9 mouse cellular contexts compared by ENCODE assay signal in genomic region chr15:98799396-98799795, GRCm38 (mm10). TPM values are rescaled to one million over a fixed set of nuclear protein-coding genes. Genes with fewer than 3 reads are reported as not detected.
DNase-seq lines count a peak whose midpoint lies in the region; ATAC-seq and TF ChIP-seq lines count a peak whose summit lies in the region.
"Had no signal": no experiment of that assay in that cellular context is flagged by ENCODE, and none has a peak within 500 bp of the region (broad histone marks: within the 10 kb centered on the region; RNA-seq: fewer than 3 reads in every experiment).

No protein-coding gene starts in this region.

- H3K36me3 ChIP-seq in forebrain, embryonic 14.5 days (ENCODE audit: control insufficient read depth, insufficient read depth, low read length), result no peaks in the 10 kb centered on the region
- no peaks in the 10 kb centered on the region for H3K36me3 ChIP-seq in forebrain, embryonic 15.5 days
- no peaks in the 10 kb centered on the region for H3K36me3 ChIP-seq in G1E (replicated peaks)
- H3K36me3 ChIP-seq in small intestine, adult 2 months (ENCODE audit: control insufficient read depth, insufficient read depth, low read length), result no peaks in the 10 kb centered on the region
- H3K36me3 ChIP-seq: limb, embryonic 13.5 days had no signal

- peak; percentile 75 for TF ChIP-seq CTCF in G1E (IDR thresholded peaks at IDR 0.05; ENCODE audit: low read depth, low read length)
- peak; percentile 94; the same call in 1 of the 2 replicates for TF ChIP-seq CTCF in small intestine, adult 2 months (IDR thresholded peaks at IDR 0.05; ENCODE audit: extremely low read depth, insufficient read length, insufficient replicate concordance, low read depth, low read length)

- WGBS in forebrain, embryonic 14.5 days, result 13% methylated on average over 12 of the region's 12 CpGs
- WGBS in forebrain, embryonic 15.5 days, result 13% methylated on average over 12 of the region's 12 CpGs
- WGBS in small intestine, adult 2 months, result 13% methylated on average over 12 of the region's 12 CpGs

- H3K27ac ChIP-seq in forebrain, embryonic 14.5 days (ENCODE audit: low read depth, low read length), result no peak overlapping the region
- H3K27ac ChIP-seq in forebrain, embryonic 15.5 days (replicated peaks), result no peak overlapping the region
- H3K27ac ChIP-seq in small intestine, adult 2 months (ENCODE audit: insufficient read depth, low read depth, low read length), result no peak overlapping the region
- H3K27ac ChIP-seq: limb, embryonic 13.5 days had no signal

- H3K4me3 ChIP-seq in forebrain, embryonic 14.5 days (ENCODE audit: low read depth, low read length), result no peak overlapping the region
- no peak overlapping the region for H3K4me3 ChIP-seq in forebrain, embryonic 15.5 days
- no peak overlapping the region for H3K4me3 ChIP-seq in G1E (ENCODE audit: low read depth, low read length)
- no peak overlapping the region for H3K4me3 ChIP-seq in small intestine, adult 2 months (ENCODE audit: low read depth, low read length)
- H3K4me3 ChIP-seq: limb, embryonic 13.5 days had no signal

- H3K9ac ChIP-seq in forebrain, embryonic 14.5 days (ENCODE audit: low read length), result no peak overlapping the region
- H3K9ac ChIP-seq in forebrain, embryonic 15.5 days (replicated peaks), result no peak overlapping the region
- H3K9ac ChIP-seq: limb, embryonic 13.5 days had no signal

- H3K4me2 ChIP-seq in forebrain, embryonic 14.5 days (ENCODE audit: low read length), result no peak overlapping the region
- H3K4me2 ChIP-seq in forebrain, embryonic 15.5 days (replicated peaks), result no peak overlapping the region
- H3K4me2 ChIP-seq: limb, embryonic 13.5 days had no signal

- no peak for TF ChIP-seq POLR2A in small intestine, adult 2 months (IDR thresholded peaks at IDR 0.05; ENCODE audit: low read depth, low read length)

- H3K9me3 ChIP-seq in forebrain, embryonic 14.5 days (replicated peaks; ENCODE audit: control insufficient read depth, low read length), result no peaks in the 10 kb centered on the region
- H3K9me3 ChIP-seq in forebrain, embryonic 15.5 days, result no peaks in the 10 kb centered on the region
- no peaks in the 10 kb centered on the region for H3K9me3 ChIP-seq in G1E (replicated peaks)
- H3K9me3 ChIP-seq: limb, embryonic 13.5 days had no signal

- peaks cover 86% of the 10 kb centered on the region for H3K27me3 ChIP-seq in forebrain, embryonic 14.5 days (replicated peaks; ENCODE audit: control insufficient read depth, insufficient read depth, low read length)
- peaks cover 94% of the 10 kb centered on the region for H3K27me3 ChIP-seq in forebrain, embryonic 15.5 days
- peaks cover 86% of the 10 kb centered on the region for H3K27me3 ChIP-seq in G1E (ENCODE audit: insufficient read depth, low read length)
- peaks cover 24% of the 10 kb centered on the region for H3K27me3 ChIP-seq in small intestine, adult 2 months (ENCODE audit: control insufficient read depth, insufficient read depth, low read length)

- no peak for ATAC-seq in forebrain, embryonic 14.5 days
- ATAC-seq in forebrain, embryonic 15.5 days (replicated peaks), result no peak
- ATAC-seq in G1E (ENCODE audit: extremely low read depth, insufficient number of reproducible peaks, low FRiP score, poor library complexity, severe bottlenecking), result no peak

- peak; percentile 80 for DNase-seq in forebrain, embryonic 14.5 days (ENCODE audit: low spot score)
- DNase-seq in G1E (ENCODE audit: low spot score), result peak; percentile 70
- peak; percentile 56 for DNase-seq in cerebellum, adult 11-12 months
- peak; percentile 90 for DNase-seq in gastrocnemius, postnatal 10 days
- peak; percentile 69 for DNase-seq in layer of hippocampus, adult 9-10 months (ENCODE audit: low spot score)
- peak; percentile 90 for DNase-seq in lung, postnatal 36 days

- H3K4me1 ChIP-seq in forebrain, embryonic 14.5 days (ENCODE audit: control insufficient read depth, insufficient read depth, low read length), result peaks cover 15% of the 10 kb centered on the region
- peaks cover 19% of the 10 kb centered on the region for H3K4me1 ChIP-seq in forebrain, embryonic 15.5 days
- peaks cover 8% of the 10 kb centered on the region for H3K4me1 ChIP-seq in G1E (ENCODE audit: insufficient read depth, low read depth, low read length)
- H3K4me1 ChIP-seq in small intestine, adult 2 months (ENCODE audit: control insufficient read depth, insufficient read depth, insufficient read length, low read length), result peaks cover 10% of the 10 kb centered on the region

RNA-seq across cellular contexts. Expression of gene Wnt1, which starts 9.7 kb away (rescaled TPM):
- 0.56 TPM in 1 of 2 replicates, not detected in the other for polyA plus RNA-seq in forebrain, embryonic 14.5 days (2014; fragmentation: Nextera tagmentation; extraction: Ambion mirVana)
- polyA plus RNA-seq in forebrain, embryonic 15.5 days (2015; fragmentation: Nextera tagmentation; extraction: Ambion mirVana), result 0.19 and 0.25 TPM in 2 replicates
- not detected in 2 replicates for total RNA-seq in G1E (2014; fragmentation: Nextera tagmentation)
- total RNA-seq in G1E (2017), result not detected in 2 replicates
- polyA plus RNA-seq in G1E (2012), result not detected in 2 replicates
- total RNA-seq in gastrocnemius, postnatal 10 days (2021), result not detected
- polyA plus RNA-seq in small intestine, adult 2 months (2012; rRNA removed), result 0.06 TPM in 1 of 2 replicates, not detected in the other
- polyA plus RNA-seq: limb, embryonic 13.5 days had no signal

RNA-seq across cellular contexts. Expression of gene Ddn, which starts 9.9 kb away (rescaled TPM):
- polyA plus RNA-seq in forebrain, embryonic 14.5 days (2014; fragmentation: Nextera tagmentation; extraction: Ambion mirVana), result 0.33 and 0.57 TPM in 2 replicates
- 0.46 and 0.47 TPM in 2 replicates for polyA plus RNA-seq in forebrain, embryonic 15.5 days (2015; fragmentation: Nextera tagmentation; extraction: Ambion mirVana)
- total RNA-seq in G1E (2014; fragmentation: Nextera tagmentation) (not detected in 2 replicates), G1E (2017) (0.17 and 0.22 TPM in 2 replicates)
- 0.07 and 0.08 TPM in 2 replicates for polyA plus RNA-seq in G1E (2012)
- total RNA-seq in gastrocnemius, postnatal 10 days (2021), result 1 to 10 TPM; 2.2 to 2.7 TPM
- polyA plus RNA-seq in small intestine, adult 2 months (2012; rRNA removed), result not detected in 2 replicates

RNA-seq across cellular contexts. Expression of gene Wnt10b, which starts 21.4 kb away (rescaled TPM):
- not detected in 2 replicates for polyA plus RNA-seq in forebrain, embryonic 14.5 days (2014; fragmentation: Nextera tagmentation; extraction: Ambion mirVana)
- polyA plus RNA-seq in forebrain, embryonic 15.5 days (2015; fragmentation: Nextera tagmentation; extraction: Ambion mirVana), result not detected in 2 replicates
- not detected in 2 replicates for total RNA-seq in G1E (2014; fragmentation: Nextera tagmentation)
- 0.27 TPM in 1 of 2 replicates, not detected in the other for total RNA-seq in G1E (2017)
- 0.05 and 0.09 TPM in 2 replicates for polyA plus RNA-seq in G1E (2012)
- total RNA-seq in gastrocnemius, postnatal 10 days (2021), result 1 to 10 TPM; 1.3 to 1.5 TPM
- polyA plus RNA-seq in small intestine, adult 2 months (2012; rRNA removed), result 0.17 and 0.18 TPM in 2 replicates

RNA-seq across cellular contexts. Expression of gene Prkag1, which starts 31.9 kb away (rescaled TPM):
- 82.1 and 87.3 TPM in 2 replicates for polyA plus RNA-seq in forebrain, embryonic 14.5 days (2014; fragmentation: Nextera tagmentation; extraction: Ambion mirVana)
- polyA plus RNA-seq in forebrain, embryonic 15.5 days (2015; fragmentation: Nextera tagmentation; extraction: Ambion mirVana), result 89.0 and 91.7 TPM in 2 replicates
- total RNA-seq in G1E (2014; fragmentation: Nextera tagmentation) (62.8 and 72.4 TPM in 2 replicates), G1E (2017) (114 and 150 TPM in 2 replicates)
- 106 and 142 TPM in 2 replicates for polyA plus RNA-seq in G1E (2012)
- 10 to 100 TPM; 35.8 to 36.6 TPM for total RNA-seq in gastrocnemius, postnatal 10 days (2021)
- 34.0 and 65.7 TPM in 2 replicates for polyA plus RNA-seq in small intestine, adult 2 months (2012; rRNA removed)

RNA-seq across cellular contexts. Expression of gene Arf3, which starts 36.4 kb away (rescaled TPM):
- 31.7 and 41.4 TPM in 2 replicates for polyA plus RNA-seq in forebrain, embryonic 14.5 days (2014; fragmentation: Nextera tagmentation; extraction: Ambion mirVana)
- polyA plus RNA-seq in forebrain, embryonic 15.5 days (2015; fragmentation: Nextera tagmentation; extraction: Ambion mirVana), result 82.3 and 88.2 TPM in 2 replicates
- total RNA-seq in G1E (2014; fragmentation: Nextera tagmentation) (60.9 and 65.0 TPM in 2 replicates), G1E (2017) (37.9 and 41.6 TPM in 2 replicates)
- polyA plus RNA-seq in G1E (2012), result 55.4 and 58.2 TPM in 2 replicates
- 10 to 100 TPM; 21.2 to 24.2 TPM for total RNA-seq in gastrocnemius, postnatal 10 days (2021)
- 43.3 and 104 TPM in 2 replicates for polyA plus RNA-seq in small intestine, adult 2 months (2012; rRNA removed)
